Mouse (Mus musculus) cerebellum, adult 11-12 months (tissue): ENCODE results near the gene H13.
"Not testable (repeated sequence)": the region's sequence is repeated elsewhere in the genome, so short reads cannot be mapped to it uniquely, and the experiment has no call there.

ENCODE experiments used
- DNase-seq: peaks from one replicate; pipeline ENCODE4 v3.0.0; 2022

The H13 gene

GRCm38 (mm10) chr2:152666191-152666590, 3.1 kb upstream of the H13 start:
- DNase-seq, result not testable (repeated sequence)

- DNase-seq, result peak; percentile 64
Measured at GRCm38 (mm10) chr2:152669639-152670484, 601 bp downstream of the H13 start.

- DNase-seq, result no peak
Measured at GRCm38 (mm10) chr2:152670983-152671641, 1.9 kb downstream of the H13 start.

- DNase-seq, result no peak
Measured at GRCm38 (mm10) chr2:152671642-152671999, 2.4 kb downstream of the H13 start.

- no peak for DNase-seq
Measured at GRCm38 (mm10) chr2:152672166-152672565, 2.9 kb downstream of the H13 start.

GRCm38 (mm10) chr2:152674148-152674547, 4.9 kb downstream of the H13 start:
- no peak for DNase-seq

GRCm38 (mm10) chr2:152675252-152675791, 6.1 kb downstream of the H13 start:
- no peak for DNase-seq

- DNase-seq, result no peak
Measured at GRCm38 (mm10) chr2:152678302-152678701, 9.0 kb downstream of the H13 start.

- no peak for DNase-seq
Measured at GRCm38 (mm10) chr2:152678925-152679324, 9.7 kb downstream of the H13 start.

- no peak for DNase-seq
Measured at GRCm38 (mm10) chr2:152679701-152680355, 10.6 kb downstream of the H13 start.

GRCm38 (mm10) chr2:152683086-152683485, 13.8 kb downstream of the H13 start:
- no peak for DNase-seq

- DNase-seq, result no peak
Measured at GRCm38 (mm10) chr2:152686399-152686798, 17.1 kb downstream of the H13 start.

- DNase-seq, result peak; percentile 98
Measured at GRCm38 (mm10) chr2:152686806-152687267, 17.6 kb downstream of the H13 start, which contains the start of gene Mcts2. Gene Mcts2, plus strand, starts transcription at chr2:152687035.

GRCm38 (mm10) chr2:152691564-152692217, 22.4 kb downstream of the H13 start:
- DNase-seq, result no peak

GRCm38 (mm10) chr2:152693233-152693632, 24.0 kb downstream of the H13 start:
- DNase-seq, result peak; percentile 60

GRCm38 (mm10) chr2:152693735-152694134, 24.5 kb downstream of the H13 start:
- no peak for DNase-seq

GRCm38 (mm10) chr2:152694708-152695107, 25.4 kb downstream of the H13 start:
- peak; percentile 33 for DNase-seq

- peak; percentile 38 for DNase-seq
Measured at GRCm38 (mm10) chr2:152696016-152696415, 26.8 kb downstream of the H13 start.

GRCm38 (mm10) chr2:152696476-152697164, 27.4 kb downstream of the H13 start:
- peak; percentile 91 for DNase-seq

- peak; percentile 63 for DNase-seq
Measured at GRCm38 (mm10) chr2:152700138-152700537, 30.9 kb downstream of the H13 start.

GRCm38 (mm10) chr2:152700725-152701124, 31.5 kb downstream of the H13 start:
- DNase-seq, result peak; percentile 76
